Mouse (Mus musculus) heart, adult 8-10 months (tissue): ENCODE measurements at regions not wholly inside any gene's neighbourhood (a gene's known extent, or its start where the extent isn't known, plus 50 kb on each side); places are given as distances from the start of the nearest gene placed in this dataset.
"Not testable (repeated sequence)": the region's sequence is repeated elsewhere in the genome, so short reads cannot be mapped to it uniquely, and the experiment has no call there.

Source experiments
- DNase-seq: peaks from one replicate; pipeline ENCODE4 v3.0.0; 2022; ENCODE audit warnings: low spot score

- no peak for DNase-seq
Observed at GRCm38 (mm10) chr1:64463715-64464290, 68.6 kb upstream of the Creb1 start.

GRCm38 (mm10) chr1:64461616-64462015 is 70.8 kb upstream of the Creb1 start:
- not testable (repeated sequence) for DNase-seq

GRCm38 (mm10) chr1:64457872-64458271 is 74.6 kb upstream of the Creb1 start:
- no peak for DNase-seq

- no peak for DNase-seq
Observed at GRCm38 (mm10) chr1:64449141-64449540, 83.3 kb upstream of the Creb1 start.

- peak; percentile 74 for DNase-seq
Observed at GRCm38 (mm10) chr1:64448090-64448489, 84.4 kb upstream of the Creb1 start.

GRCm38 (mm10) chr1:64446492-64446891 is 86.0 kb upstream of the Creb1 start:
- DNase-seq: no peak

GRCm38 (mm10) chr1:64445919-64446318 is 86.5 kb upstream of the Creb1 start:
- DNase-seq: peak; percentile 71

GRCm38 (mm10) chr1:64443436-64443835 is 89.0 kb upstream of the Creb1 start:
- DNase-seq: no peak

GRCm38 (mm10) chr1:64442179-64442874 is 90.1 kb upstream of the Creb1 start:
- DNase-seq: no peak

- DNase-seq: no peak
Observed at GRCm38 (mm10) chr1:64423256-64423655, 109.2 kb upstream of the Creb1 start.

GRCm38 (mm10) chr1:64418567-64418966 is 113.9 kb upstream of the Creb1 start:
- no peak for DNase-seq

- DNase-seq: no peak
Observed at GRCm38 (mm10) chr1:64415906-64416305, 116.5 kb upstream of the Creb1 start.

- no peak for DNase-seq
Observed at GRCm38 (mm10) chr1:64413181-64413560, 119.3 kb upstream of the Creb1 start.

- DNase-seq: peak; percentile 18
Observed at GRCm38 (mm10) chr1:64412481-64413180, 119.8 kb upstream of the Creb1 start.

GRCm38 (mm10) chr1:64411851-64412480 is 120.5 kb upstream of the Creb1 start:
- DNase-seq: no peak

- no peak for DNase-seq
Observed at GRCm38 (mm10) chr1:64408807-64409582, 123.5 kb upstream of the Creb1 start.

GRCm38 (mm10) chr1:64391525-64391924 is 140.9 kb upstream of the Creb1 start:
- no peak for DNase-seq

- no peak for DNase-seq
Observed at GRCm38 (mm10) chr1:64381264-64381663, 151.2 kb upstream of the Creb1 start.

- DNase-seq: not testable (repeated sequence)
Observed at GRCm38 (mm10) chr1:64376426-64376825, 156.0 kb upstream of the Creb1 start.

- DNase-seq: peak; percentile 49
Observed at GRCm38 (mm10) chr1:64374286-64375071, 158.0 kb upstream of the Creb1 start.

GRCm38 (mm10) chr1:64364095-64364494 is 168.3 kb upstream of the Creb1 start:
- DNase-seq: no peak
